Mouse (Mus musculus) cortical plate, adult 2 months (tissue): ENCODE measurements around the gene Izumo2. TPM values are rescaled to one million over a fixed set of nuclear protein-coding genes. Genes with fewer than 3 reads are reported as not detected.
A peak's percentile ranks its signal among the peaks of the same experiment; 100 is the strongest.

ENCODE experiments used
- H3K27ac ChIP-seq: fragments of 200-500 bp; 2 replicates; pipeline ENCODE4 v1.5.1; 2012; ENCODE audit warnings: low read length, control low read depth, inconsistent platforms; ENCODE audit not compliant: insufficient read depth
- H3K4me1 ChIP-seq: fragments of 200-500 bp; 2 replicates; pipeline ENCODE4 v1.6.1; 2011; ENCODE audit warnings: low read length; ENCODE audit not compliant: control insufficient read depth, insufficient read depth
- H3K4me3 ChIP-seq: fragments of 200-500 bp; 2 replicates; pipeline ENCODE4 v1.5.1; 2011; ENCODE audit warnings: mild to moderate bottlenecking, low read length, control low read depth; ENCODE audit not compliant: insufficient read depth
- CTCF ChIP-seq: fragments of 200-500 bp; IDR thresholded peaks from 2 replicates; pipeline ENCODE4 v1.5.1; 2011; ENCODE audit warnings: mild to moderate bottlenecking, control low read depth, low read length; ENCODE audit not compliant: insufficient read depth; ENCODE audit errors: extremely low read depth
- POLR2A ChIP-seq: fragments of 200-500 bp; IDR thresholded peaks from 2 replicates; pipeline ENCODE4 v1.6.1; 2011; ENCODE audit warnings: mild to moderate bottlenecking, low read length, control low read depth; ENCODE audit not compliant: insufficient read depth; ENCODE audit errors: extremely low read depth
- polyA plus RNA-seq: library from polyadenylated mRNA; depleted of rRNA; stranded (reverse); fragments of >200 nt; gene quantifications from 2 replicates; pipeline ENCODE4 v1.2.3, GENCODE M21; 2012

Izumo2 gene
- polyA plus RNA-seq, 1 experiment, result not detected

DNA sequence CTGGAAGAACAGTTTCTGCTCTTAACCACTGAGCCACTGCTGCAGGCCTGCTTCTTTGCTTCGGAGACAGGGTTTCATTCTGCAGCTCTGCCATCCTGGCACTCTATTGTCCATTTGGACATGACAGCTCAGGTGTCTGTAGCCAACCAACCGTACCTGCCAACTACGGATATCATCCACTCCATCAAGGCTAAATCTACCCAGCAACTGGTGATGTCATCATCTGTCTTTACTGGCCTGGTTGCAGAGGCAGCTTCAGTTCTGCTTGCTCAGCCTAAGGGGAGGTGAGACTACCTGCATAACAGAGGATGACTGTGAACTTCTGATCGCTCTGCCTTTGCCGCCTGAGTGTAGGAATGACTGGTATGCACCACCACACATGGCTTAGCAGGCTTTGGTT, 36.3 kb upstream of the Izumo2 start:
- H3K27ac ChIP-seq, result no peak overlapping the region
- TF ChIP-seq POLR2A (no peak), CTCF (no peak)
- H3K4me3 ChIP-seq, result no peak overlapping the region
- H3K4me1 ChIP-seq, result peaks cover 2% of the 10 kb centered on the region

DNA sequence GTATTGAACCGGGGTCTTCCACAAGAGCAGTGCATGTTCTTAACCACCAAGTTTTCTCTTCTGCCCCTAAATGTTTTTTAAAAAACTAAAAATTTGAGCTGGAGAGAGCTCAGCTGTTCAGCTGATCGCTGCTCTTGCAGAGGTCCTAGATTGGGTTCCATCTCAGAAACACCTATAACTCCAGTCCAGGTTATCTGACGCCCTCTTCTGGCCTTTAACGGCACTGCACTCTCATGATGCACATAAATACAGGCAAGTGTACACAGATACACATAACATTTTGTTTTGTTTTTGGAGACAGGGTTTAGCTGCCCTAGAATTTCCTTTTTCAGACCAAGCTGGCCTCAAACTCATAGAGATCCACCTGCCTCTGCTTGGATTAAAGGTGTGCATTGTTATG, 34.0 kb upstream of the Izumo2 start:
- Histone ChIP-seq H3K27ac (no peak overlapping the region), H3K4me1 (peaks cover 2% of the 10 kb centered on the region), H3K4me3 (no peak overlapping the region)
- TF ChIP-seq POLR2A (no peak), CTCF (no peak)

DNA sequence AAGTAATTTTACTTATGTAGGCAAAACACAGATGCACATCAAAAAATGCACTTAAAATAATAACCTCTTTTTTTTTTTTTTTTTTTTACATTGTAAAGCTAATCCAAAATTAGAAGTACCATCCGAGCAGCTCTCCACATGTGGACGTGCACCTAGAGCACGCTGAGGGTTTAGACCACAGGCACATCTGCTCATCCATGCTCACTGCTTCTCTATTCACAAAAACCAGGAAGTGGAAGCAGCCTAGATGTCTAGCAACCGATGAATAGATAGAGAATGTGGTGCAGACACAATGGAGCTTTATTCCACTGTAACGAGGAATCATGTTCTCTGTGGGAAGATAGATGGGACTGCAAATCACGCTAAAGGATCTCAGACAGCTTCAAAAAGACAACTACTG, 33.4 kb upstream of the Izumo2 start:
- Histone ChIP-seq H3K4me1 (peaks cover 2% of the 10 kb centered on the region), H3K4me3 (no peak overlapping the region), H3K27ac (no peak overlapping the region)
- no peak for TF ChIP-seq CTCF
- TF ChIP-seq POLR2A, result no peak

DNA sequence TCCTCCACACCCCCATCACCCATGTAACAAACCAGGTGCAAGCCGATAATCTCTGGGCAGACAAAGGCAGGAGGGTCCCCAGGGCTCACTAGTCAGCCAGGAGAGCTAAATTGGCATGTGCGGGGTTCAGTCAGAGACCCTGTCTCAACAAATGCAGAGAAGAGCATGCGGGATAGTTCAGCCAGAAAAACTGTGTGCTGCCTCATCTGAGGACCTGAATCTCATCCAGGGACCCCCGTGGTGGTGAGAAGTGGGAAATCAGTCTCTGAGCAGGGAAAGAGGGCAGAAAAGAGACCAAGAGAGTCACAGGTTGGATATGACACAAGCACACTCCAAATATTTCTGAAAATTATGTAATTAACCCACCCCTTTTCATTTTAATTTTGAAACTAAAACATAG, 32.4 kb upstream of the Izumo2 start:
- Histone ChIP-seq H3K27ac (peak overlapping the region; percentile 28; the same call in 1 of the 2 replicates), H3K4me3 (no peak overlapping the region)

DNA sequence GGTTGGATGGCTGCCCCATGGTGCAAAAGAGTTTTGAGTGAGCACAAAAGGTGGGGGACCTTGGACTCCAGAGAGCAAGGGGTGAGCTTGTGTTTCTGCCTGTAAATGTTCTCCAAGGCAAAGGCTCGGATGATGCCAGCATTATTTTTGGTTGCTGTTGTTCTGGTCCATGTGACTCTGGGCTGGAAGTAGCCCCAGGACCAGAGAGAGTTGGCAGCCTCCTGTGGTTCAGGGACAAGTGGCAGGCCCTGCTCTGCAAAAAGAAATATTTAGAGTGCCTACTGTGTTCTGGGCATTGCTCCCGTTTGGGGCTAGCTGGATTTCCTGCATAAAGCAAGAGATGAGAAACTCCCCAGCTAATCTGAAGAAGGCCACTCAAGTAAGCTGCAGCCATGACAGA, 31.9 kb upstream of the Izumo2 start:
- no peak overlapping the region for H3K4me3 ChIP-seq
- H3K4me1 ChIP-seq, result no peaks in the 10 kb centered on the region
- peak overlapping the region; percentile 60; the same call in 1 of the 2 replicates for H3K27ac ChIP-seq
- TF ChIP-seq POLR2A, result no peak
- TF ChIP-seq CTCF, result no peak

More for the DNA sequence above, 32.4 kb upstream of the Izumo2 start:
- TF ChIP-seq CTCF (no peak), POLR2A (no peak)
- peaks cover 2% of the 10 kb centered on the region for H3K4me1 ChIP-seq

DNA sequence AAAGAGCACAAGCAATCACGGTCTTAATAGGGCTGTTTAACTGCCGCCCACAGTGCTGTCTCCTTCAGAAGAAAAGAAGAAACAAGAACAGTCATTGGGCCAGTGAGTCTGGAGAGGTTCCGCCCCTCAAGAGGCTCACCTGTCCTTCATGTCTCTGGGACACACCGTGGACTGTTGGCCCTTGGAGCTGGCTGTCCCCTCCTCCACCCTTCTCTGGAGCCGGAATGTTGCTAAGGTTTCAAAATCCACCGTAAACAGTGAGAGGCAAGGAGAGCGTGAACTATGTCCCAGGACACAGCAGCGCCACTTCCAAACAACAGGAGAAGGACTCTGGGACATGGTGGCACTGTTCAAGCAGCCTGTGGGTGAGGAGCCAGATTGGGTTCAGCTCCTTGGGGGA, 24.9 kb upstream of the Izumo2 start:
- Histone ChIP-seq H3K27ac (no peak overlapping the region), H3K4me3 (no peak overlapping the region), H3K4me1 (no peaks in the 10 kb centered on the region)
- TF ChIP-seq POLR2A (no peak), CTCF (no peak)

DNA sequence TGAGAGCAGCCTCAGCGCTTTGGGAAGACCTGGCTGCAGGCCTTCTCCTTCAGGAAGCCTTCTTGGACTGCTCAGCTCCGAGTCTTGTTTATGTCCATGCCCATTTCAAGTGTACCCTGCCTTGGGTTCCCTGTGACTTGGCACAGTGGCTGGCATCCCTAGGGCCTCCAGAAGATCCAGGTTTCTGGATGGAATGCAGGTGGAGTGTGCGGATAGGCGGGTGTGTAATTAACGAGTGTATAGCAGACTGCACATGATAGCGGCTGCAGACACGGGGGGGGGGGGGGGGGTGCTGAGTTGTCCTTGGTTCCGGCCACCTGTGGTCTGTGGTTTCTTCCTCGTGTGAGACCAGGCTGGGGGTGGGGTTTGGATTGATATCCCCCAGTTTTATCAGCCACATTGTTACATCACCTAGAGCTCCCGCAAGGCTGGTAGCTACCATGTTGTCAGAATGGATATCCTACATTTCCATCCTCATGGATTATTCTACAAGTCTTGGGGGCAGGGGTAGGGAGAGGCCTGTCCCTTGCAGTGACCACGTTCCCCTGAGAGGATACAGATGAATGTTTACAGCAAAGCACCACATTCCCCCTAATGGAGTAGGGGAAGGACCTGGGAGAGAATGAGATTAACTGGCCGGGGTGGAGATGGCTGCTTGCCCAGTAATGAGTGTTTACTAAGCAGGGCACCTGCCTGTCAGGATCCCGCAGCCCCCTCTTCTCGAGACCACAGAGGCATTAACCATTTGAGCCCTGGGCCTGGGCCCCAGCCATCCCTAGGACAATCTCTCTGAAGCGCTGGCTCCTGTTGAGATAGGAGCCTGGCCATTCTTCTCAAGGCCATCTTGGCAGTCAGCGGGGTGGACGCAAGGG, 22.8 kb upstream of the Izumo2 start:
- H3K4me3 ChIP-seq, result no peak overlapping the region
- H3K4me1 ChIP-seq, result no peaks in the 10 kb centered on the region
- H3K27ac ChIP-seq, result no peak overlapping the region
- no peak for TF ChIP-seq POLR2A
- no peak for TF ChIP-seq CTCF

DNA sequence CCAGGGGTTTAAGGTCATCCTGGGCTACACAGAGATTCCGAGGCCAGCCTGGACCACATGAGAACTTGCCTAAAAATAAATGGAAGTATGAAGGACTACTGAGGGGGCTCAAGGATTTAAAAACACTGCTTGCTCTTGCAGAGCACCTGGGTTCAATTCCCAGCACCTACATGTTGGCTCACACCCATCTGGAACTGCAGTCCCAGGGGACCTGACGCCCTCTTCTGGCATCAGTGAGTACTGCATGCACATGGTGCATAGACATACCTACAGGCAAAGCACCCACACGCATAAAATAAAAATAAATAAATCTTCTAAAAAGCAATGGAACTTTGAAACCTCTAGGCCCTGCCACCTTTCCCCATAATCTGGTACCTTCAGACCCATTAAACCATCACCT, 19.7 kb upstream of the Izumo2 start:
- Histone ChIP-seq H3K27ac (no peak overlapping the region), H3K4me1 (no peaks in the 10 kb centered on the region), H3K4me3 (no peak overlapping the region)
- no peak for TF ChIP-seq POLR2A
- no peak for TF ChIP-seq CTCF

DNA sequence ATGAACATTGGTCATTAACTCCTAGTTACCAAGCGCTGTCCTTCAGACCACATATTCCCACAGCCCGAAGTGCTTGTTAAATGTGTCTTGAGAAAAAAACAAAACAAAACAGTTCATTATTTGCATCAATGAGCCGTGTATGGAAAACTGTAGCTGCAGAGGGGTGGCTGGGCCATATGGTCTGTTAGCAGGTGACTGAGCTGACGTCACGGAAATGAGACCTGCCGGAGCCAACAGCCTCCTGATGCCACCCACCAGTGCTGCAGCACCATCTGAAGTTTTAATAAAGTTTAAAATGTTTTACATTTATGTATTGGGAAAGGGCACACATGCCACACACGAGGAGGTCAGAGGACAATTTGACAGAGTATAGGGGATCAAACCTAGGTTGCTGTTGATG, 19.2 kb upstream of the Izumo2 start:
- H3K4me1 ChIP-seq, result no peaks in the 10 kb centered on the region
- TF ChIP-seq CTCF, result no peak
- no peak for TF ChIP-seq POLR2A
- no peak overlapping the region for H3K4me3 ChIP-seq
- H3K27ac ChIP-seq, result no peak overlapping the region
